Mouse (Mus musculus): ENCODE measurements around the gene Hpf1.

GRCm38 (mm10) chr8:60912554-60912953, 22.3 kb downstream of the Hpf1 start:
- no peak for TF ChIP-seq FLI1 (IDR thresholded peaks at IDR 0.05; ENCODE audit: low read length)
- TF ChIP-seq GATA1 (IDR thresholded peaks at IDR 0.05; ENCODE audit: borderline replicate concordance, low read length) = no peak

All from megakaryocyte, embryonic 14.5 days (primary cell).